Mouse (Mus musculus) monocyte, adult 5-6 weeks (primary cell): ENCODE data around the gene Anxa4. TPM values are rescaled to one million over a fixed set of nuclear protein-coding genes. Genes with fewer than 3 reads are reported as not detected.

Experiments used
- ATAC-seq: fragments of 153-309, 156-312 bp; replicated peaks from 2 replicates; pipeline ENCODE4 v1.8.0; 2017; ENCODE audit warnings: mild to moderate bottlenecking; ENCODE audit not compliant: low TSS enrichment, insufficient number of reproducible peaks, severe bottlenecking, poor library complexity, low FRiP score
- total RNA-seq: library from RNA; stranded (forward); fragments of 200-1000, 200-491, 200-594 nt; gene quantifications from 3 replicates; pipeline ENCODE4 v1.2.3, GENCODE M21; 2017

Gene Anxa4
- total RNA-seq, 1 experiment from 2014 or later, result 34.7 TPM

DNA sequence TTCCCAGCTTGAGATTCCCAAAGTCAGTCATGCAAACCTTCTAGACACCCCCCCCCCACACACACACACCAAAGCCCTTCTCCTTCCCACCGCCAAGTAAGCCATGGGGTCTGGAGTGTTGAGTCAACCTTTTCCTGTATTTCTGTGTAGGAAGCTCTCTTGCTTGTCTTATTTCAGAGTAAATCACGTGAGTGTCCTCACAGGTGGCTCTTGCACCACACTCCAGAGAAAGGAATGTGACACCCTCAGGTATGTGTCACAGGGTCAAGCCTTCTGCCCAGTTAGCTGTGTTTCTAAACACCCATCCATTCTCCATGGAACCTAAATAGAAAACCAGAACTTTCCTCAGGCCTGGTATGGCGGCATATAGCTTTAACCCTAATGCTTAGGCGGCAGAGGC lies 24.4 kb downstream of the Anxa4 start:
- ATAC-seq, result no peak

DNA sequence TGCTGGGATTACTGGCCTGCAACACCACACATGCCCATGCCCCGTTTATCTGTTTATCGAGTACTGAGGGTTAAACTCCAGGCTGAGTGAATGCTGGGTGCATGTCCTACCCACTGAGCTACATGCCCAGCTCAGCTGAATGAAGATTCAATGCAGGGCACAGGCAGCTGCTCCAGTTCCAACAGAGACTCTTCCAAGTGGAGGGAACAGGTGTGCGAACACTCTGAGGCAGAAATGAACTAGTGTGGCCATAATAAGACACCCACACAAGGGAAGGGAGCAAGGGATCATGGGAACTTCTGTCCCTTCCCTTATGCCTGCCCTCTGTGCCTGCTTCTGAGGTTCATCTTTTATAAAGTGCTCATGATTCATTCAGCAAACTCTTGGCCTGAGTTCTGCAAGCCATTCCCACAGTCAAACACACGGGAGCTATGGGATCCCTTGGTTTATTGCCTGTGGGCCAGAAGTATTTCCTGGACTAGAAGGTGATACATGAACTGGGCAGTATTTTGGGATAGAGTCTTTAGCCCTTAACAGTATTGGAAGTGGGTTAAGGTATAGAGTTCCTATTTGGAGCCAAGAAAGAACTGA lies 25.1 kb downstream of the Anxa4 start:
- no peak for ATAC-seq

DNA sequence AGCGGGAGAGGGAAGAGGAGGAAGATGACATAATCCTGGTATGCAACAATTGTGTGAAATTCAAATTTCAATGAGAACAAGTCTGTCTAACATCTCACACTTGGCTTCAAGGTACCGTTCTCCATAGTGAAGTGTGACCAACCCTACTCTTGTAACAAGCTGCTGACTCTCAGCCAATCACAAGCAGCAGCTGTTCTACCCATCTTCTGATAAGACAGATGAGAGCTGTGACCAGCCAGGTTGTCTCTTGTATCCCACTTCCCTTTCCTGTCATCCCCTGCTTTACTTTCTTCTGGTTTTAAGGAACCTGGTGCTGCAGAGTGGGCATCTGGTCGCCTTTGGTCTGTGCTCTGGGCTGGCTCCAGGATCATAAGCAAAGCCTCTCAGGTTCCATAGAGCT lies 25.9 kb downstream of the Anxa4 start:
- ATAC-seq, result no peak

DNA sequence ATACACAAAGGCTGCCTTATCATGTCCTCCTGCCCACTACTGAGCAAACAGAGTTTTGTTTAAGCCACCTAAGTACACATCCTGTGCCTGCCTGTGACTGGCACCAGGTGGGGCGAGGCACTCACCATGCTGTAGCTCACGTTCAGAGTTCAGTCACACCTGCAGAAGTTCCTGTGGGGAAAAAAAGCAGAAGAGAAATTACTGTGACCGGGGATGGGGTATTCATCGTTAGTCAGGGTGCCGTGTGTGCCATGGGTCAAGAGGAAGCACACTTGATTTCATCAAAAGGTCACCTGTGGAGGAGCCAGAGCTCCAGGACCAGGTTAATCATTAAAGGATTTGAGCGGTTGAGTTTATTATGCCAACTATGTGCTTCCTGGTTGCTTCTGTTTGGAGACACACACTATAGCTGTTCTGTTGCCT lies 27.7 kb downstream of the Anxa4 start:
- no peak for ATAC-seq

DNA sequence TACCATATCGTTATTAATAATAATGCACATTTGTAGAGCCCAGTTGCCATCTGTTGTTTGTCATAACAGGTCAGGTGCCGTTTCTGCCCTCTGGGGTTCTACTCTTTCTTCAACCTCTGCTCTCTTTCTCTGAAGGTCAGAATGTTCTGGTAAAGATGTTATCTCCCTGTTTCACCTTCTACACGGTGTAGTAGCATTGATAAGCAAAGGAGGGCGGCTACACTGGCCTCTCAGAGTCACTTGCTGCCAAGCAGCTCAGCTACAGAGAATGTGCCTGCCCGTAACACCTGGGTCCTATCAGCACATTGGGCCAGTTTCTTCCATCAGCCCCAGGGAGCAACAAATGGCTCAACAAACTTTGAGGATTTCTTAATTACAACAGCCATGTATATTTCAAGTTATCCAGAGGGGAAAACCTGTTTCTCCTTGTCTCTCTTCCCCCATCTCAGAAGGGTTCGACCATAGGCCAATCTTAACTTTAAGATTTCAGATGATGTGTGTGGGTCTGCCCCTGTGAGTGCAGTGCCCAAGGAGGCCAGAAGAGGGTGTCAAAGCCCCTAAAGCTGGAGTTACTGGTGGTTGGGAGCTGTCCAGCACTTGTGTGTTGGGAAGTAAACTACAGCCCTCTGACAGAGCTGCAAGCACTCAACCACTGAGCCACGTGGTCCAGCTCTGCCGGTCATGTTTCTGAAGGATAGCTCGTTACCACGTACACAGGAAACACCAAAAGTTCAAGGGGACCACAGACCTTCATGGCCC lies 39.1 kb downstream of the Anxa4 start:
- ATAC-seq, result no peak

DNA sequence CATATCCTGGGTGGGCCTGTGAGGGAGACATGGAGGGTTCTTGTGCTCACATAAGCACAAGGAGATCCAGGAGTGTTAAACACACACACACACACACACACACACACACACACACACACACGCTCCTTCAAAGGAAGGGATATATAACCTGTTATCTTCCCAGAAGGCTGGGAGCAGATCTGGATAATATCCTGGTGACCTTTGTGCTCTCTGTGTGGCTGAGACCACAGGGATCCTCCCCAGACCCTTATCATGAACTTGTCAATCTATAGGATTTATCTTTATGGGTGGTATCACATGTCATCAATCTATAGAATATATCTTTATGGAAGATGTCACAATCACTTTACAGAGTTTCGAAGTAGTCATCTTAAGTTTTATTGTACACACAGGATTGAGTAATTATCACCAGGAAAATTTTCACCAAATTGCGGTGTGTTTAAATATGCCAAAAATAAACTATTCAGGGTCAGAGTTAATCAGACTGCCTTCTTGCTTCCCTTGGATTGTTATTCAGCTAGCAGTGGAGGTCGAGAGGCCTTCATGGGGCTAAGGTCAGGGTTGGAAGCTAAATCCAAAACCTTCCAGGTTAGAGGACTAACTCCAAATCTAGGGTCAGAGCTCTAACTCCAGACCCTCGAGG lies 40.4 kb downstream of the Anxa4 start:
- ATAC-seq, result no peak

DNA sequence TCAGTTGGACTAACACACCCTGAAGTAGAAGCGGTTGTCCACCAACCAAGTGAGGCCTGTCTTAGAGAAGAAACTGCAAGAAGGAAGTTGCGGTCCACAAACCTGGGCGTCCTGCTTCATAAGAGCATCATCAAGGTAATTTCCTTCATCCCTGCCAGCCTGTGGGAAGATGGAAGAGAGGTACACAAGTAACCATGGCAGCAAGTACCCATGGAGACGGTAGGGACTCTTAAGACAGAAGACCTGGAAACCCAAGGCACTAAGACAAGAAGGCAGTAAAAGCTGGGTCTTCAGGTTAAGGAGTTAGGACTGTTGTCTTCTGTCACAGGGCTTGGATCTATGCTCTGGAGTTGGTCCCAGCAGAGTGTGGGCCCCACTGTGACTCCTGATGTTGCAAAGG lies 42.4 kb downstream of the Anxa4 start:
- ATAC-seq, result no peak

DNA sequence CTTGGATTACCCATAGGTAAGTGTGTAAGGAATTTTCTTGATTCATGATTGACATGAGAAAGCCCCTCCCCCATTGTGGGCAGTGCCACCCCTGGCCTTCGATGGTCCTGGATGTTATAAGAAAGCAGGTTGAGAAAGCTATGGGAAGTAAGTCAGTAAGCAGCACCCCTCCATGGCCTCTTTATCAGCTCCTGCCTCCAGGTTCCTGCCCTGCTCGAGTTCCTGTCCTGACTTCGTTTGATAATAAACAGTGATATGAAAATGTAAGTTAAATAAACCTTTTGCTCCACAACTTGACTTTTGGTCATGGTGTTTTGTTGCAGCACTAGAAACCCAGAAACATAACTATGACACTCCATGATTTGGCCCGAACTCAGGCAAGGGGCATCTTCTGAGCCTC lies 43.6 kb downstream of the Anxa4 start:
- ATAC-seq, result no peak

DNA sequence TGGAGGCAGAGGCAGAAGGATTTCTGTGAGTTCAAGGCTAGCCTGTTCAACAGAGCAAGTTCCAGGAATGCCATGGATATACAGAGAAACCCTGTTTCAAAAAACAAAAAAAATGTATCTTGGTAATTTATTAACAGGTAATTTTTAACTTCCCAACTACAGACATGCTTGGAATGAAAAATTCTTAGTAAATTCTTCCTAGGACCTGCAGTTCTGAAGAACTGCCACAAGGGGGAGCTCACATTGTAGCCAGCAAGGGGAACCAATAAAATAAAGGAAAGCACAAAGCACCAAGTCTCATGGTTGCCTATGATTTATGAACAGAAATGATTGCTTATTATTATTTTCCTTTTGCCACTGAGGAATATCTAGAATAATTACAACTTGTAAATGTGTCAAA lies 46.2 kb downstream of the Anxa4 start:
- ATAC-seq, result no peak

DNA sequence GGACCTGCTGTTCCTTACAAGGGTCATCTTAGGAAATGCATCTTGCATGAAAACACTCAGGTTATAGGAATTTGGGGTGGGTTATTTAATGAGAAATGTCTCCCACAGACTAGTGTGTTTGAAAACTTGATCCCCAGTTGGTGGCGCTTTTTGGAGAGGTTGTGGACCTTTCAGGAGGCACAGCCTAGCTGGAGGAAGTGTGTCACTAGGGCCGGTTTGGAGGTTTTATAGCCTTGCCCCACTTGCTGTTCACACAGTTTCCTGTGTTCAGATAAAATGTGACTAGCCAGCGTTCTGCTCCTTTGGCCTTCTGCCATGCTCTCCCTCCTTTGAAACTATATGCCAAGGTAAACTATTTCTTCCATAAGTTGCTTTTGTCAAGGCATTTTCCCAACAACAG lies 52.7 kb downstream of the Anxa4 start:
- ATAC-seq, result no peak

DNA sequence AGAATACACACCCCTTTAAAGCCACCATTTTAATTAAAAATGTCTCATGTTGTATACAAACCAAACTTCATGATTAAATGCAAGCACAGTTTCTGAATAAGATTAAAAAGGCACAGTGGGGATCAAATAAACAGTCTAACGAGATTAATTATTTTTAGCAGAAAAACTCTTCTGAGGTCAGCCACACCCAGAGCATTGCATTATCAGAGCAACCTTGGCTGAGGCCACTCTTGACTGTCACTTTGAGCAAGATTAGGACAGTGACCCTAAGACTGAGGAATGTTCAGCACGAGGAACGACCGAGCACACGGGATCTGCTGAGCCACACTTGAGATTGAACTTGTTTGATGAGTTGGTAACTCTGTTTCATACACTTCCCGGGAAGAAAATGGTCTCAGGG lies 56.6 kb downstream of the Anxa4 start:
- ATAC-seq, result no peak

DNA sequence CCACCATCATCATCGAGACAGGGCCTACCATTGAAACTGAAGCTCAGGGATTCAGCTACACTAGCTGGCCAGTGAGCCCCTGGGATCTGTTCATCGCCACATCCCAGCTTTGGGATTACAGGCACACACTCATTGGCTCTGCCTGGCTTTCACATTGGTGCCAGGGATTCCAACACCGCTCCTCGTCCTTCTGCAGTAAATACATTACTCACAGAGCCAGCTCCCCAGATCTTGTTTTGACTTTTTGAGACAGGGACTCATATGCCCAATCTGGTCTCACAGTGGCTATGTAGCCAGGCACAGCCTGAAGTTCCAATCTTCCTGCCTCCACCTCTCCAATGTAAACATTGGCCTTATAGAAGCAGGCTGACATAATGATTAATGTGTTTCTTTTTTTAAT lies 57.1 kb downstream of the Anxa4 start:
- ATAC-seq, result no peak

DNA sequence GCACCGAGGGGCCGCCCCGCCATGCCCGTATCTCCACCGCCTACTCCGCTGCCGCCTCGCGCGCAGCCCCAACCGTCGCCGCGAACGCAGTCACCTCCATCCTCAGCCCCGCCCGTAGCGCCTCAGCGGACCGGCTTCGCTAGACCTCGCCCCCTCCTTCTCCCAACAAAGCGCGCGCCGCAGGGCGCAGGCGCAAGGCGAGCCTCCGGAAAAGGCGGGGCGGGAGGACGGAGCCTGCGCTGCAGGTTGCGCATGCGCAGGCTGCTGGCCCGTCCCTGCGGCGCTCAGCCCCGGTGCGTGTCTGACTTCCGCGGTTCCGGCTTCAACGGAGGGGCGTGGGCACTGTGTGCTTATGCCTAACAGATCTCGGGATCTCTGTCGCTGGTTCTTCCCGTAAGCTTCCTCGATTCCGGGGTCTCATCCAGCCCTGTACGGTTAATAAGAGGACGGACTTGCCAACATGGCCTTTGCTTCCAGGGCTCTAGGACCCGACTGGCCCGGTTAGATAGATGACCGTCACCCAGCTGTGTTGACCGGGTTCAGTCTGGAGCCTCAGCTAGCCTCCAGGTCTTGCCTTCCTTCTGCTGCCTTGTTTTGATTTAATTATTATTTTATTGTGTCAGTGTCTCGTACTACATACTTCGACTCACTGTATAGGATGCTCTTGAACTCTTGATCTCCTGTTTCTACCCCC lies 60.1 kb downstream of the Anxa4 start, which contains the start of gene Gmcl1:
TSS of gene Gmcl1 (minus strand) at position 201 of the 694 bp plus-strand sequence.
- peak; percentile 80 for ATAC-seq

DNA sequence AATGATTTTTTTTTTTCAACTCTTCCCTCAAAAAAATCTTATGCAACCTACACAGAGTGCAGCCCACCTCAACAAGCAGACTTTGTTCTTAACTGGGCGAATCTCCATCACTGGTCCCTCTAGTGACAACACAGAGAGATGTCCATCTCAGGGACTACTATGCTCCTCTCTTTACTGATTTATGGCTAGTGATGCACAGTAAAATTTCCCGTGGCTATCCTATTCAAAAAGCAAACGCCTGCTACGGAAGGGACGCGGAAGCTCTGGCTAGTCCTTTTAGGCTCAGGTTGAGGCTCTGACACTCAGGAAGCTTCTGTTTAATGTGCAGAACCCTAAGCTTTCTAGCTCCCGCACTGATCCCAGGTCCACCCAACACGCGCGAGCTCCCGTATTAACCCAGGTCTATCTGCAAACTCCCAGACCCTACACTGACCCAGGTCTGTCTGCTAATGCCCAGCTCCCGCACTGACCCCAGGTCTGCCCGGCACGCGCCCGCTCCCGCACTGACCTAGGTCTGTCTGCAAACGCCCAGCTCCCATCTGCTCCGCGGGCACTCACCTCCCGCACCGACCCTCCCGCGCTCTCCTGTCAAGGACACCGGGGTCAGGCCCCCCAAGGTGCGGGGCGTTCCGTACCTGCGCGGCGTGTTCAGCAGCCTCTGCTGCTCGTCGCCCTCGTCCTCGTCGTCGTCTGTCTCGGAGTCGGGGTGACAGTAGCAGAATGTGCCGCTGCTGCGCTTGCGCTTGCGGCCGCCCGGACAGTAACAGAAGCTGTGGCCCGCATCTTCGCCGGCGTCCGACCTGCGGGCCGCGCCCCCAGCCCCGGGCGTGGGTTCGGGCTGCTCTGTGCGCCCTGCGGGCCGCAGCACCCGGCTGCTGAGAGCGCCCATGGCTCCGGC lies 60.9 kb downstream of the Anxa4 start:
- ATAC-seq, result 0 out of 2 replicates have a peak, but pooled peaks have one; percentile 23

DNA sequence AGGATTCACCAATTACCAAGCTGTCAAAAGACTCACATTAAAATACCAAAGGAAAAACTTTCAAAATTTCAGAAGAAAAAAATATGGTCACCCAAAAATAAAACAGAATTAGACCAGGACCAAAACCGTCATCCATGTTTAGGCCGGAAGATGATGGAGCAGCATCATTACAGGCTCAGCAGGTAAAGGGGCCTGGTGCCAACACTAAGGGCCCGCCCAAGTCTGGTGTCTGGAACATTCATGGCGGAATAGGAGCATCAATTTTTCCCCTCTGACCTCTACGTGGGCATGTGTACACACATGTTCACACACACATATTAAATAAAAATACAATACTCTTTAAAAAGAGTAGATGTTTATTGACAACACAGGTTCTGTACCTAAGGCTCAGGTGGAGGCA lies 64.7 kb downstream of the Anxa4 start:
- no peak for ATAC-seq

DNA sequence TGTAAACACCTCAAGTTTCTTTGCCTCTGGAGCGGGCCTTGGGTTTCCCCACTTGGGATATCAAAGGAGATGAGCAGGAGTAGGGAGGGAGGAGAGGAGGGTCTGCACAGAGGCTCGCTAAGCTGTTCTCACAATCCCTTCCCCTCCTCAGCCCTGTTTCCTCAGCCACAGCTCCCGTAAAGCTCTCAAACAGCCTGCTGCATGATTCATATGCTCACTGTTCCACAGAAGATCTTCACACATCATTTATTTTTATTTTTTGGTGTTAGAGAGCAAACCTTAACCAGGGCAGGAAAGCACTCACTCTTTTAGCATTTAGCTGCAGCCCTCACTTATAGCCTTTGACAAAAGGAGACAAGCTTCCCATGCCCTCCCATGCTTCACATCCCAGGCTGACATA lies 71.4 kb downstream of the Anxa4 start:
- ATAC-seq, result no peak

DNA sequence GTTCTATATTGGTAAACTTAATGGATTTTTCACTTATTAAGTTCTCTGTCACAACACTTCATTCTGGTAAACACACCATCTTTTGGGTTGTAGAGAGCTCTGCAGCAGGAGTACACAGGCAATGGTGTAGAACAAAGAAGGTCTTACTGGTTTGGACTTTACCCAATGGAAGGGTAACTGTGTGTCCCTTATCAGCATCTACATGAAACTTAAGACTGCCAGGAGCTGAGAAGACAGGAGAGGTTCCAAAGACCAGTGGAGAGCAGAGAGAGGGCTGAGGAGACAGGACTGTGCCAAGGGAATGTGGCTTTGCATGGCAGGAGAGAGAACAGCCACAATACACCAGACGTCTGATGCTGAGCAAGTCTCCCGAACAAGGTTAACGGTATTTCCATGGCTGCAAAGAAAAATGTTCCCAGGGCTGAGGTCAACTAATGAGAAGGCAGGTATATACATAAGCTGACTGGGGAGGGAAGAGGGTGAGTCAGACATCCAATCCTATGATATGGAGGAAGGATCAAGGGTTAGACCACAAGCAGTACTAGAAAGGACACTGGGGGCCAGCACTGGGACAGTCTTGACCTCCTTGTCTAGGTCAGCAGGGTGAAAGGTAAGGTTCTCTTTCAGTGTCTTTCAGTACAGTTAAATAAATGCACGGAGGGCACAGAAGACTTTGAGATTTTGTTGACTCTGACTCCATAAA lies 85.2 kb downstream of the Anxa4 start:
- ATAC-seq, result no peak

DNA sequence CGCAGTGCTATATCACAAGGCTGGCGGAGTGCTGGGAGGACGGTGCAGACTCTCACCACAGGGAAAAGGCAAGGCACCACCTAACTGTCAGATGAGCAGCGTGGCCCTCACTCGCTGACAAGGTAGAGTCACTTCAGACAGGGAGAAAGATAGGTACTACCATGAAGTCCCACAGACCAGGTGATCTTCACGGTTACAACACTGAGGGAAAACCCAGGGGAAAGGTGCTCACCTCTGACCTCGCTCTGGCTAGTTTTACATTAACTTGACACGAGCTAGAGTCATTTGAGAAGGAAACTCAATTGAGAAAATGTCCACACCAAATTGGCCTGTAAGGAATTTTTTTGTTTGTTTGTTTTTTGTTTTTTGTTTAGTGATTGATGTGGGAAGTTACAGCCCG lies 90.8 kb downstream of the Anxa4 start:
- ATAC-seq, result no peak
